Mouse (Mus musculus): ENCODE measurements around the gene Fam83b. TPM values are rescaled to one million over a fixed set of nuclear protein-coding genes. Genes with fewer than 3 reads are reported as not detected.

Gene Fam83b
- polyA plus RNA-seq, 1 experiment from 2014 or later: 2.2 TPM

GRCm38 (mm10) chr9:76505650-76506049, 61.3 kb downstream of the Fam83b start:
- no peak overlapping the region for H3K4me2 ChIP-seq (replicated peaks)
- no peak overlapping the region for H3K4me3 ChIP-seq
- no peaks in the 10 kb centered on the region for H3K36me3 ChIP-seq
- ATAC-seq (ENCODE audit: low FRiP score, low read depth): no peak
- H3K27me3 ChIP-seq: no peaks in the 10 kb centered on the region
- H3K27ac ChIP-seq: no peak overlapping the region
- no peaks in the 10 kb centered on the region for H3K9me3 ChIP-seq
- no peaks in the 10 kb centered on the region for H3K4me1 ChIP-seq
- no peak overlapping the region for H3K9ac ChIP-seq

GRCm38 (mm10) chr9:76489737-76490136, 77.2 kb downstream of the Fam83b start:
- Histone ChIP-seq H3K27ac (no peak overlapping the region), H3K4me1 (no peaks in the 10 kb centered on the region), H3K9me3 (no peaks in the 10 kb centered on the region), H3K27me3 (no peaks in the 10 kb centered on the region), H3K36me3 (no peaks in the 10 kb centered on the region), H3K4me3 (no peak overlapping the region), H3K9ac (no peak overlapping the region), H3K4me2 (replicated peaks) (no peak overlapping the region)
- ATAC-seq (ENCODE audit: low FRiP score, low read depth): no peak
- 76% methylated on average over 3 of the region's 3 CpGs for WGBS

GRCm38 (mm10) chr9:76480088-76480487, 86.8 kb downstream of the Fam83b start:
- ATAC-seq (ENCODE audit: low FRiP score, low read depth): no peak
- no peaks in the 10 kb centered on the region for H3K27me3 ChIP-seq
- H3K9me3 ChIP-seq: no peaks in the 10 kb centered on the region
- H3K4me1 ChIP-seq: no peaks in the 10 kb centered on the region
- no peak overlapping the region for H3K4me2 ChIP-seq (replicated peaks)
- H3K27ac ChIP-seq: no peak overlapping the region
- WGBS: 76% methylated on average over 3 of the region's 3 CpGs
- no peak overlapping the region for H3K9ac ChIP-seq
- H3K4me3 ChIP-seq: no peak overlapping the region
- no peaks in the 10 kb centered on the region for H3K36me3 ChIP-seq

- no peak for ATAC-seq (ENCODE audit: low FRiP score, low read depth)
- 87% methylated on average over 4 of the region's 4 CpGs for WGBS
- no peak overlapping the region for H3K27ac ChIP-seq
- H3K9me3 ChIP-seq: no peaks in the 10 kb centered on the region
- H3K4me2 ChIP-seq (replicated peaks): no peak overlapping the region
- no peaks in the 10 kb centered on the region for H3K27me3 ChIP-seq
- H3K4me3 ChIP-seq: no peak overlapping the region
- no peaks in the 10 kb centered on the region for H3K36me3 ChIP-seq
- H3K9ac ChIP-seq: no peak overlapping the region
- H3K4me1 ChIP-seq: no peaks in the 10 kb centered on the region
These were observed 97.4 kb downstream of the Fam83b start for GRCm38 (mm10) chr9:76469500-76469899.

- H3K9me3 ChIP-seq: no peaks in the 10 kb centered on the region
- no peak overlapping the region for H3K4me3 ChIP-seq
- H3K9ac ChIP-seq: no peak overlapping the region
- no peak overlapping the region for H3K27ac ChIP-seq
- ATAC-seq (ENCODE audit: low FRiP score, low read depth): no peak
- H3K4me2 ChIP-seq (replicated peaks): no peak overlapping the region
- no peaks in the 10 kb centered on the region for H3K36me3 ChIP-seq
- H3K4me1 ChIP-seq: no peaks in the 10 kb centered on the region
- H3K27me3 ChIP-seq: no peaks in the 10 kb centered on the region
These were observed 105.4 kb downstream of the Fam83b start for GRCm38 (mm10) chr9:76461547-76461946.

- H3K4me2 ChIP-seq (replicated peaks): no peak overlapping the region
- H3K9me3 ChIP-seq: no peaks in the 10 kb centered on the region
- H3K27me3 ChIP-seq: no peaks in the 10 kb centered on the region
- no peak for ATAC-seq (ENCODE audit: low FRiP score, low read depth)
- 80% methylated on average over 3 of the region's 3 CpGs for WGBS
- H3K4me1 ChIP-seq: no peaks in the 10 kb centered on the region
- no peak overlapping the region for H3K4me3 ChIP-seq
- no peak overlapping the region for H3K9ac ChIP-seq
- H3K27ac ChIP-seq: no peak overlapping the region
- H3K36me3 ChIP-seq: no peaks in the 10 kb centered on the region
These were observed 111.2 kb downstream of the Fam83b start for GRCm38 (mm10) chr9:76455703-76456102.

Other genes starting within 250 kb of the Fam83b start
- 0.81 and 0.87 TPM in 2 replicates for gene Hcrtr2, start 243.3 kb downstream of the Fam83b start, polyA plus RNA-seq (2015; fragmentation: Nextera tagmentation; extraction: Ambion mirVana)

Data from limb, embryonic 13.5 days (tissue).